Mouse (Mus musculus): ENCODE measurements around the gene Tbpl2. TPM values are rescaled to one million over a fixed set of nuclear protein-coding genes. Genes with fewer than 3 reads are reported as not detected.

The Tbpl2 gene
- not detected for polyA plus RNA-seq (2017; shearing (Covaris generic))

GRCm38 (mm10) chr2:24096495-24096894 is at the start of gene Tbpl2:
Gene Tbpl2, minus strand, starts transcription at chr2:24096595.

DNA sequence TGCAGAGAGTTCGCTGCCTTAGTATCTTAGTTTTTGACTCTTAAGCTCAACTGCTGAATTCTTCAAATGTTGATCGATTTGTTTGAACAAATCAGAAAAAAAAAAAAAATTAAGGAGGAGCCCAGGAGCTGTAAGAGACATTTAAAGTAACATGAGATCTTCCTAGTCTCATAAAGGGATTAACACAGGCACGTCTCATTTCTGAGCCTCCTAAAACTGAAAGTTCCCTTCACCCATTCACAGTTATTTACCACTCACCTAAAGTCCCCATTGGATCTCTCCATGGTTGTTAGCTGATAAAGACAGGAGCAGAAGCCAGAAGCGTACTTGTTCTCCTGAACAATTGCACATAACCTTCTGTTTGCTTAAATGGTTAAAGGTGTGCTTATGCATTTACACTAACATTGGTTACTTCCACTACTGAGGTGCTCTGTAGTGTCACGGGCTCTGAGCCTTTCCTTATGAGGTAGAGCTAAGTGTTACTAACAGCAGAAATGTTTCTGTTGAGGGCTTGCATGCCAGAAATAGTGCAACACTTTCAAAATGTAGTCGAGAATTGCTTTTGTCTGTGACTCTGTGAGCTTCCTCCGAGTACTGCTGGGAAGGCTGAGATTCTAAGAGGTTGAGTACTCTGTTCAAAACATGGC is 46.9 kb downstream of the Tbpl2 start, which contains the start of gene Hnmt:
Gene Hnmt (minus strand): TSS at position 51 of the 647 bp plus-strand sequence.

Other genes with a start within 250 kb of the Tbpl2 start
- gene Hnmt, start 47.2 kb downstream of the Tbpl2 start, polyA plus RNA-seq (2017; shearing (Covaris generic)) = not detected
- gene Il1f8, start 56.6 kb upstream of the Tbpl2 start, polyA plus RNA-seq (2017; shearing (Covaris generic)) = not detected
- not detected for gene Il1f9, start 89.9 kb upstream of the Tbpl2 start, polyA plus RNA-seq (2017; shearing (Covaris generic))
- gene Il1f6, start 118.8 kb upstream of the Tbpl2 start, polyA plus RNA-seq (2017; shearing (Covaris generic)) = not detected
- gene Il1f5, start 180.4 kb upstream of the Tbpl2 start, polyA plus RNA-seq (2017; shearing (Covaris generic)) = not detected
- not detected for gene Il1f10, start 194.6 kb upstream of the Tbpl2 start, polyA plus RNA-seq (2017; shearing (Covaris generic))
- 4.3 TPM for gene Il1rn, start 240.3 kb upstream of the Tbpl2 start, polyA plus RNA-seq (2017; shearing (Covaris generic))